Mouse (Mus musculus) heart, adult 9 months (tissue): Measurements from ENCODE around the gene Fam222a.

Experiments used
- DNase-seq, 2 experiments: peaks; one replicate each; pipeline ENCODE4 v3.0.0; 2022; ENCODE audit warnings: low spot score in 2 of 2

Fam222a gene

GRCm38 (mm10) chr5:114557765-114558731 lies 9.8 kb upstream of the Fam222a start:
- no peak for DNase-seq

DNA sequence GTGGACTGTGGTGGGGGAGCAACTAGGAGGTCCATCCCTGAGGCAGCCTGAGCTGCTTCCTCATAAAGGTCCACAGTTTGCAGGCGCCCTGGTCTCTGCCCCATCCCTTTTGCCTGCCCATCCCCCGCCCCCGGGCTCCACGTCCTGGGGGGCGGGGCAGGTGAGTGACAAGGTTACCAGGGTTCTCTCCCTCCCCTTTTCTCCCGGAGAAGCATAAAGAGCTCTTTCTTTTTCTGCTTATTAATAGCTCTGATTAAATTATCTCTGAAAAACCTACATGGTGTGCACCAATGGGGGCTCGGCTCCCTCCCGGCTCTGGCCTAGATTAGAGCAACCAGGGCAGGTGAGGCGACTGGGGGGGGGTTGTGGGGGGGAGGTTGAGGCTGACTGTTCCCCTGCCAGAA lies 7.3 kb upstream of the Fam222a start:
- DNase-seq = no peak

GRCm38 (mm10) chr5:114560965-114561364 lies 6.9 kb upstream of the Fam222a start:
- no peak for DNase-seq

DNA sequence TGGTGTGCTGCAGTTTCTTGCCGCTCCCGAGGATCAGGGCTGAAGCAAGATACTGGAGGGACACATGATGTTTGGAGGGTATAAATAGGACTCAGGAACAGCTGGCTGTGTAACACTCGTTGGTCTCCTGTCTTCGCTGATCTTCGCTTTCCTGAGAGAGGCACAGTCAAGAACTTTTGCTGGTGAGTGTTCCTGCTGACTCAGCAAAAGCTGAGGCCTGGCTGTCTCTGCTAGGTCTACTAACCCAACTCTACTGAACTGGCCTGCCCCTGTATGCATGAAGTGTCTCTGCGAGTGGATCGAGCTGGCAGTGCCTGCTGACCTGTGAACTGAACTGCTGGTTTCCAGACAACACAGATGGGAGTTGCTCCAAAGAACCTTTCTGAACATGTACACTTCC lies 3.8 kb upstream of the Fam222a start:
- DNase-seq = no peak

DNA sequence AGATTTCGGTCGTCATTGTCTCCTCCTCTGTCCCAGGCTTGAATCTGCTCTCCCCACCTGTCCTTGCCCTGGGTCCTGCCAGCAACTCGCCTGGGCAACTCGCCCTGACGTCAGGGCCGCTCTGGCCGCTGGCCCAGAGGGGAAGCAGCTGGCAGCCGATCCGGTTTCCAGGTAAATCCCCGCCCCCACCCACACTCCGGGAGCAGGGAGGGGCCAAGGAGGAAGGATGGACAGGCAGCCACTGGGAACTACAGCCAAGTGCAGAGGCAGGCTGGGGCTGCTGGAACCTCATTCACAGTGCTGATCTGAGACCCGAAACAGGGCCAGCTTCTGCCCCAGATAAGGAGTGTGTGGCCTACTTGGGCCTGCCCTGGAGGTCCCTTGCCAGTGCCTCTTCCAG lies 2.5 kb upstream of the Fam222a start:
- peak; percentile 30 to 31 for DNase-seq

DNA sequence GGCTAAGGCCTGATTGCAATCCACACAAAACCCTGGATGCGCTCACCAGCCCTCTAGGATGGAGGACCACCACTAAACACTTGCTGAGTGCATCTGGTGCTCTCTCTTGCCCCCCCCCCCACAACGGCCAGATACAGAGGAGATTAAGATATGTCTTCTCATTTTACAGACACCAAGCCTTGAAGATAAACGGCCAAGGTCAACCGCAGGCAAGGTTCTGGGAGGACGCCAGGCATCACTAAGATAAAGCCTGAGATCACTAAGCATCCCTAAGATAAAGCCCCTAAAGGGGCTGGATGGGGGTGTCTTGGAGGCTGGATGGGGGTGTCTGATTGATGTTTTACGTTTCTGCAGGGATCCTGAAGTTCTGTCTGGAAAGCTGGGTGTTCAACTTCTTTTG lies 2.1 kb upstream of the Fam222a start:
- no peak for DNase-seq

DNA sequence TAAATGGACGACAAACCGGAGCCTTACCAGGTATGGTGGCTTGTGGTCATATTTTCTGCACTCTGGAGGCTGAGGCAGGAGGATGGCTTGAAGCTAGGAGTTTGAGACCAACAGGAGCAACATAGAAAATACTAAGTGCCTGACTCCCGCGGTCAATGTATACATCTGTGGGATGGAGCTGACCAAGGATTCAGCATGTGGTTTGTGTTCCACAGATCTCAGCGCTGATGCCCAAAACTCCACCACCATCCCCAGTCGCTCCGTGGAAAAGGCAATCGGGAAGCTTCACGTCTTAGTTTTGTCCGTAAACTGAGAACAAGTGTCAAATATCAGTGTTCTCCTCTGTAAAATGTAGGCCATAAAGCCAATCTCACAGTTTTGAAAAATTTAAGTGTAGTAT lies 1.4 kb upstream of the Fam222a start:
- DNase-seq = no peak

DNA sequence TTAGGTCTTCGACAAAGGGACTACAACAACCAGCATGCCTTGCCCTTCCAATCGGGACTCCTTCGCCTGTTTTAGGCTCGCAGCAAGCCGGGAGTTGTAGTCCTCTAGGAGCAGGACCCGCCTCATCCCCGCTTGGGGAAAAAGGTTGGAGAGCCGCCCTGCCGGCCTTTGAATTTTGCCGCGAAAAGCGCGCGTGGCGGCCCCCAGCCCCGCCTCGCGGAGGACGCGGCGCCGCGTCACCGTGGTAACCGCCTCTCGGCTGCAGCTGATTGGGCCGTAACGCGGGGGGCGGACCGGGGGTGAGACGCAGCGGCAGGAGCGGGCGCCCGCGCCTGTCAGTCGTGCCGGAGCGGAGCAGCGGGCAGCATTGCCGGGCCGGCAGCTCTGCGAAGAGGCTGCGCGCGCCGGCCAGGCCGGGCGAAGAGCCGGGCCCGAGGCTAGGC lies 720 bp upstream of the Fam222a start:
- peak; percentile 94 to 95 for DNase-seq

DNA sequence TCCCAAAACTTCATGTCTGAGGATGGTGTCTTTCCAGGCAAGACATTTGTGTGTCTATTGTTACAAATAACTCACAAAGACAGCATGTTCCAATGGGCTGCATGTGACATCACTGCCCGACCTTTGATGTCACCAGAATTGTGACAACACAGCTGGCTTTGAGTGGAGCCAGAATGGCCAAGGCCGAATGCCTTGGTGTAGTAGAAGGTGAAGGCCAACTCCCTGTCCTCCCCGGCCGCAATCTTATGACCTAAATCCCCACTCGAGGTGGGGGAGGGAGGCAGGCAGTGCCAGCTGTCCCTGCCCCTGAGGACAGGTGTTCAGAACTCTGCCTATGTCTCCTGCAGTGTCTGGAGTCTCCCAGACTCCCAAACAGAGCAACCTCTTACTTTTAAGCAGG lies 1.0 kb downstream of the Fam222a start:
- no peak for DNase-seq

DNA sequence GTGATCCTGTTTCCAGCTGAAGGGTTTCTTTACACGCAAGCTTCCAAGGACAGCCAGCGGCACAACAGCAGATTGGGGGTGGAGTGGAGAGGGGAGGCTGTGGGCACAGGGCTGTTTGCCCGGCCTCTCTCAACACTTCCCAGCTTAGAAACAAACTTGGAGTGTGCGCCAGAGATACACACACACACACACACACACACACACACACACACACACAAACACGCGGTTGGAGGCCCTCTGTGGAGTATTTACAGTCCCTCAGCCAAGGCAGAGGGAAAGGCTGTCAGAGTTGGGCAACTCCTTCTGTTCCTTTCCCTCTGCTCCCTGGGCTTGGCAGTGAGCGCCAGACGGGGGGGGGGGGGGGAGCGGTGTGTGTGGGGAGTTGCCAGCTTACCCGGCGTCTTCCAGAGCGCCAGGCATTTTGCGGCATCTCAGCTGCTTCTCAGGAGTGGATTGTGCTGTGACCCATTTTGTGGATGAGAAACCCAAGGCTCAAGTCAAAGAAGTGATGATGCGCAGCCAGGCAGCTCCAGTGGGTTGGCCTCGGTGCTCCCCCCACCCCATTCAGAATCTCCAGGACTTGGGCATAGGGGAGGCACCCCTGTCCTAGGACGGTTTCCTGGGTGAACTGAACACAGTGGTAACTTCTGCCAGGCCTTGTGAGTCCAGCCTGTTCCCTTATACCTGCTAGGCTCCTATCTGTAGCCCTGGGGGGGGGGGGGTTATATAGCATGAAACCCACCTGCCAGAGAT lies 2.3 kb downstream of the Fam222a start:
- DNase-seq = peak; percentile 65 to 79

DNA sequence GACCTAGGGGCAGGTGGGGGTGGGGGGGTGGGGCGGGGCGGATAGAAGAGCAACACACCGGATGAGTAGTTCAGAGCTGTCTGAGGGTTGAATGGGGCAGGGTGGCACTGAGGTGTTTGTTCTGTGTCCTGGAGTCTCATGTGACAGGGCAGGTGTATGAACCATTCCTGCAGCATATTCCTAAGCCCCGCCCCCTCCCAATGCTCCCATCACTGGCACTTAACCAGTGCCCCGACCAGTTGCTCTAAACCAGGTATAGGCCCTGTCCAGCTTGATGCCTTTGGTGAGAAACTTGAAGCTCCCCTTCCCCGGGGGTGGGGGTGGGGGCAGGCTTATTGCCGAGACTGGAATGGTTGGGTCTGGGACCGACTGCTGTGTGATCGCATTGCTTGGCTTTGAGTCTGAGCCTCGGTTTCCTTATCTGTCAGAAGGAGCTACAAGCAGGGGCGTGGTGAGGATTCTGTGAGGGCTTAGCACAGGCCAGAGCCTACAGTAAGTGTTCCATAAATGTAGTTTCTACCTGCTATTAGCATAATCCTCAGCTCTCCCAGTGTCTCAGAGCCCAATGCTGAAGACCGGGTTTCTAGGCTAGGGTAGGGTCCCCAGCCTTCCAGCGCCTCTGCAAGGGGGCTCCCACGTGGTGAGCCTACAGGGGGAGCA lies 3.1 kb downstream of the Fam222a start:
- DNase-seq = no peak

DNA sequence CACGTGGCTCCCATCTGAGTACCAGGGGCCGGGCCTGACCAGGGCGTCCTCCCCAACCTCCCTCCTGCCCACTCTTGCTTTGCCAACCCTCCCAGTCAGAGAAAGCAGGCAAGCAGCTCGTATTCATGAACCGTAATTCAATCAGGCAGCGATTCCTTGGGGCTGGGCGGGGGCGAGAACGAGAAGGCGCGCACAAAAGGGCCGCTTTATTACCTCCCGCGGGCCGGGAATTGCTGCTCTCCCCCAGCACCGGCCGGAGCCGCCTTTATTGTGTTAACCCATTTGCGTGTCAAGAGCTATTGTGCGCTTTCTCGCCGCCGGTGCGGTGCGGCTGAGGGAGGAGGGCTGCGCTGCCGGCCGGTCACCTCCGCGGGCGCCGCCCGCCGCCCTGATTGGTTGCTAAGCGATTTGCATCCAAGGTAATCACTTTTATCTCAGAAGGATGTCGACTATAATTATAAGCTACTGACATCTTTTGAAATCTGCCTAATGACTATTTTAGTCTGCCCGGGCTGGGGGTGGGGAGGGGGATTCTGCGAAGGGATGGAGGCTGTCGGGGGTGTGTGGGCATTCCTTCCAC lies 3.7 kb downstream of the Fam222a start:
- DNase-seq = no peak

DNA sequence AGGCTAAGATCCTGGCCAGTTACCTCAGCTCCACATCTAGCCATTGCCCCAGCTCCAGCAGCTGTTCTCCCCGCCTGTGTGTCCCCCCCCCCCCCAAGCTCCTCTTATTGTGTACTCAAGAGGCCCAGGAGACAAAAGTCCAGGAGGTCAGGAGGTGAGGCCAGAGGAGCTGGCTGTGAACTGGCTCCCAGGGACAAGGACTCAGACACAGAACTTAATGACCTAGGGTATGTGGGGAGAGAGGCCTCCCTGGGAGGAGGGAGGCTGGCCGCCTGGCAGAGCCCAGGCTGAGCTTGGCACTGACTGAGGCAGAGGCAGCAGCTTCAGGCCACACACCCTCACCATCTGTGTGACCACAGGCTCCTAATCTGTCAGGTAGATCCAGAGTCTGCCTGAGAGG lies 5.2 kb downstream of the Fam222a start:
- DNase-seq = no peak

- DNase-seq = no peak
Observed at GRCm38 (mm10) chr5:114573920-114574628, 6.3 kb downstream of the Fam222a start.

DNA sequence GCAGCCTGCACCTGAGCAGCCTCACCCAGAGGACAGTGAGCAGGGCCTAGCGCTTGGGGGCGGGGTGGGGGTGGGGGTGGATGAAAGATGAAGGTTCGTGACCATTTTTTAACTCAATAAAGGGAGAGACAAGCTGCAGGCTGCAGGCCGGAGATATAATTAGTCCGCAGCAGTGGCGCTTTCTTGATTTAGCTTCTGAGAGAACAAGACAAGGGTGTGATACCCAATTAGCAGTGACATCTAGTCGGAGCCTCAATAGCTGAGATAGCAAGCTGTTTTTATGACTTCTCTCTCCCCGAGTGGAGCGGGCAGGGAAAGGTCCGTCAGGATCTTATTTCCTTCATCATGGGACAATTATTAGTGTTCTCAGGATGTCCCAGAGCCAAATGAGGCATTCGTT lies 7.2 kb downstream of the Fam222a start:
- no peak for DNase-seq

- peak in 1 of 2 experiments; percentile 41 for DNase-seq
Observed at GRCm38 (mm10) chr5:114575530-114575929, 7.7 kb downstream of the Fam222a start.

DNA sequence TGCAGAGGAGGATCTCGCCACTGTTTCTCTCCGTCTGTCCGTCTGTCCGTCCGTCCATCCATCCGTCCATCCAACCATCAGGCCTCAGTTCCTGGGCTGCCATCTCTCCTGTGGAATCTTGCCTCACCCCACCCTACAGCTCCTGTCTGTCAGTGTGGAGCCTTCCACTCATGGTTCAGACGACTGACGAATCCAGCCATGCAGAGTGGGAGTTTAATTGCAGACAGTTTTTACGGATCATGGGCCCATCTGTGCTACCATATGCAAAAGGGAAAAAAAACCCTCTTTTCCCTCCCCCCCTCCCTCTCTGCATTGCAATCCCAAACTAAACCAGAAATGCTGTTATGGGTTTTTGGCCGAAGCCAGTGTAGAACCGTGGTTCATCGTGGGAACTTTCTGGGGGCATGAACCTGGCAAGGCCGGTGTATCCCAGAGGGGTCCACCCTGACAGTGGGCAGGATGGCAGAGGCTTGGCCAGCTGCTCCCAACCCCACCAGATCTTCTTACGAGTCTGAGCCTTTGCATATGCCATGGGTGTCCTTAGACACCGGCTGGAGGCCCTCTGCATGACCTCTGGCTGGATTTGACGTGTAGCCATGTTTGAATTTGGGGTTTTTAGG lies 8.3 kb downstream of the Fam222a start:
- no peak for DNase-seq

- no peak for DNase-seq
Observed at GRCm38 (mm10) chr5:114578361-114578760, 10.5 kb downstream of the Fam222a start.

DNA sequence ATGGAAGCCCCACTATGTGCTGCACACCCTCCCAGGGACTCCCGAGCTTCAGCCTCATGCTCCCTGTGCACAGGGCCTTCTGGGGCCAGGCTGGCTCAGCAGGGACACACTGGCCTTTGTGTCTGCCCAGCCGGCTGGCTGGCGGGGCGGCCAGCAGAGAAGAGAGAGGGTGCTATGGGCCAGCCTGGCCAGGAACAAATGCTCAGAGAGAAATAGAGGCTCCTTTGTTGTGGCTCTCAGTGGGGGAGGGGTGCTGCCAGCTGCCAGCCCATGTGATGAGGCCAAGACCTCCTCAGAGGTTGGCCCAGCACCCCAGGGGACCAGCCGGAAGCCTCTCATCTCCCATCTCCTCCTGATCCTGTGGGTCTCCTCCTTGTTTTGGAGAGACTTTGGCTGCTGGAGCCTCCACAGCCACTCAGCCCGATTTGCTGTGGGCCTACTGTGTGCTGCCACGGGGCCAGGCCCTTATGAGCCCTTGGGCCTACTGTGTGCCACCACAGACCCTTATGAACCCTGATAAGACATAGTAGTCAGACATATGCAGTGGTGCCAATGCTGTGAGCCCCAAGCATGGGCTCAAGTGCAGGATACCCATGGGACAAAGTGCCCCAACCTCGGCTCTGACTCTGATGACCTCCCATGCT lies 12.0 kb downstream of the Fam222a start:
- no peak for DNase-seq

DNA sequence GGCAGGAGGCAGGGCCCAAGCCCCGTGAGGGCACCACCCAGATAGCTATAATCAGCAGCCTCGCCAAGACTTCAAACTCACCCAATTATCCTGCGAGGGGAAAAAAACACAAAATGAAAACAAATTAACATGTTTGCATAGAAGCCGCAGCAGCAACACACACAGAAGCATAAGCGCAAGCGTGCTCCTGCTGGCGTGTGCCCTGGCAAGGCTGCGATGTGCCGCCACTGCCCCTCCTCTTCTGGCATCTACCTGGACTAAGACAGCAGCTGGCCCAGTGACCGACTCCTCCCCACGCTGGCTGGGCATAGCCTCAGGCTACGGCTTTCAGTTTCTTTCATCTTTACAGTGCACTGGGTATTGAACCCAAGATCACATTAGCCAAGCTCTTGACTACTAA lies 13.7 kb downstream of the Fam222a start:
- DNase-seq = no peak
